Mouse (Mus musculus) midbrain, embryonic 11.5 days (tissue): Measurements from ENCODE around the gene Ahcyl2. TPM values are rescaled to one million over a fixed set of nuclear protein-coding genes. Genes with fewer than 3 reads are reported as not detected.

ENCODE experiments used
- polyA plus RNA-seq: library from polyadenylated mRNA; unstranded; fragments of >200 nt; fragmentation: Nextera tagmentation; extraction: Ambion mirVana; gene quantifications from 2 replicates; pipeline ENCODE4 v1.2.1, GENCODE M21; 2014

Gene Ahcyl2
- polyA plus RNA-seq, 1 experiment from 2014 or later: 11.3 TPM

Other genes with a start within 250 kb of the Ahcyl2 start
- 1.2 and 1.6 TPM in 2 replicates for gene Irf5, start 241.4 kb upstream of the Ahcyl2 start, polyA plus RNA-seq
- gene Tnpo3, start 158.1 kb upstream of the Ahcyl2 start, polyA plus RNA-seq: 120 and 127 TPM in 2 replicates
- 4.9 and 6.8 TPM in 2 replicates for gene Tspan33, start 73.8 kb upstream of the Ahcyl2 start, polyA plus RNA-seq
- gene Smo, start 32.5 kb upstream of the Ahcyl2 start, polyA plus RNA-seq: 38.6 and 44.5 TPM in 2 replicates
- gene Strip2, start 149.0 kb downstream of the Ahcyl2 start, polyA plus RNA-seq: 0.62 and 0.83 TPM in 2 replicates